Mouse (Mus musculus) limb, embryonic 13.5 days (tissue): ENCODE measurements around the gene Pop4. TPM values are rescaled to one million over a fixed set of nuclear protein-coding genes. Genes with fewer than 3 reads are reported as not detected.

ENCODE experiments used
- ATAC-seq: fragments of 200-750 bp; cut with Nextera tagmentation; 2 replicates; pipeline ENCODE4 v1.8.0; 2017; ENCODE audit warnings: low read depth, moderate number of reproducible peaks, moderate TSS enrichment; ENCODE audit not compliant: low FRiP score
- H3K27ac ChIP-seq: fragments of 300-500 bp; sonication (generic); 2 replicates; pipeline ENCODE4 v1.5.1; 2015; ENCODE audit warnings: inconsistent platforms, mild to moderate bottlenecking, moderate library complexity
- H3K27me3 ChIP-seq: fragments of 300-500 bp; sonication (generic); 2 replicates; pipeline ENCODE4 v1.6.1; 2015; ENCODE audit warnings: mild to moderate bottlenecking, inconsistent platforms
- H3K36me3 ChIP-seq: fragments of 300-500 bp; sonication (generic); 2 replicates; pipeline ENCODE4 v1.6.1; 2015; ENCODE audit warnings: inconsistent platforms, mild to moderate bottlenecking, moderate library complexity
- H3K4me1 ChIP-seq: fragments of 300-500 bp; sonication (generic); 2 replicates; pipeline ENCODE4 v1.6.1; 2015; ENCODE audit warnings: inconsistent platforms
- H3K4me2 ChIP-seq: fragments of 300-500 bp; sonication (generic); replicated peaks from 2 replicates; pipeline ENCODE4 v1.6.1; 2015; ENCODE audit warnings: inconsistent platforms, mild to moderate bottlenecking, moderate library complexity
- H3K4me3 ChIP-seq: fragments of 300-500 bp; sonication (generic); 2 replicates; pipeline ENCODE4 v1.5.1; 2015; ENCODE audit warnings: moderate library complexity, mild to moderate bottlenecking, inconsistent platforms
- H3K9ac ChIP-seq: fragments of 300-500 bp; sonication (generic); 2 replicates; pipeline ENCODE4 v1.6.1; 2015; ENCODE audit warnings: mild to moderate bottlenecking, inconsistent platforms
- H3K9me3 ChIP-seq: fragments of 300-500 bp; sonication (generic); 2 replicates; pipeline ENCODE4 v1.6.1; 2016; ENCODE audit warnings: inconsistent platforms
- WGBS: fragments of 180-500 bp; shearing (Covaris S2); methylation state at CpG from one replicate; pipeline ENCODE4 v1.1.7; 2015; 5-methylcytosine and 5-hydroxymethylcytosine counted together
- polyA plus RNA-seq: library from polyadenylated mRNA; unstranded; fragments of >200 nt; fragmentation: Nextera tagmentation; extraction: Ambion mirVana; gene quantifications from 2 replicates; pipeline ENCODE4 v1.2.1, GENCODE M21; 2015

Gene Pop4
- polyA plus RNA-seq, 1 experiment from 2014 or later: 67.0 TPM

- ATAC-seq: no peak
- H3K4me3 ChIP-seq: no peak overlapping the region
Observed at GRCm38 (mm10) chr7:38237140-38237539, 34.1 kb downstream of the Pop4 start.

GRCm38 (mm10) chr7:38236400-38237105 is 34.7 kb downstream of the Pop4 start:
- Histone ChIP-seq H3K4me2 (no peak overlapping the region), H3K27me3 (no peaks in the 10 kb centered on the region), H3K27ac (no peak overlapping the region), H3K9ac (no peak overlapping the region), H3K4me1 (no peaks in the 10 kb centered on the region), H3K9me3 (no peaks in the 10 kb centered on the region), H3K4me3 (no peak overlapping the region), H3K36me3 (no peaks in the 10 kb centered on the region)
- no peak for ATAC-seq
- 43% methylated on average over 11 of the region's 11 CpGs for WGBS

More at GRCm38 (mm10) chr7:38237140-38237539, 34.1 kb downstream of the Pop4 start:
- H3K9ac ChIP-seq: no peak overlapping the region
- H3K36me3 ChIP-seq: no peaks in the 10 kb centered on the region
- no peaks in the 10 kb centered on the region for H3K9me3 ChIP-seq
- H3K27ac ChIP-seq: no peak overlapping the region
- no peak overlapping the region for H3K4me2 ChIP-seq
- no peaks in the 10 kb centered on the region for H3K4me1 ChIP-seq
- no peaks in the 10 kb centered on the region for H3K27me3 ChIP-seq

DNA sequence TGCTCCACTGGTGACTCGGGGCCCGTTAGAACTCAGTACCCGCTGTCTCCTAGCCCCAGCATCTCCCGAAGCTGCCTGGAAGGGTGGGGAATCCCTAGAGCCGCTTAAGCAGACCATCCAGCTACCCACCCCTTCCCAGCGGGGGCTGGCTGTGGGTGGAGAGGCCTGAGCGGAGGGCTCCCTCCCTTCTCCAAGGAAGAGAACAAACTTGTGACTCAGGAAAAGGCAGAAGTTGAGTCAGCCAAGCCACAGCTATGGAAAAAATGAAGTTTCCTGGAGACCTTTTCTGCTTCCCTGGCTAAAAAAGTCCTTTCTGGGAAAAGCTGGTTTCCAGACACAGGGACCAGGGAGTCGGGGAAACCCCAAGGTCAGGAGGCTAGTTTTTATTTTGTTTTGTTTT is 40.9 kb downstream of the Pop4 start:
- peaks cover 23% of the 10 kb centered on the region for H3K27me3 ChIP-seq
- peaks cover 13% of the 10 kb centered on the region for H3K4me1 ChIP-seq
- no peak overlapping the region for H3K4me3 ChIP-seq
- no peak overlapping the region for H3K4me2 ChIP-seq
- ATAC-seq: no peak
- WGBS: 25% methylated on average over 8 of the region's 8 CpGs
- H3K36me3 ChIP-seq: no peaks in the 10 kb centered on the region
- no peak overlapping the region for H3K27ac ChIP-seq
- no peaks in the 10 kb centered on the region for H3K9me3 ChIP-seq
- H3K9ac ChIP-seq: no peak overlapping the region

GRCm38 (mm10) chr7:38228329-38228728 is 42.9 kb downstream of the Pop4 start:
- Histone ChIP-seq H3K4me1 (peaks cover 20% of the 10 kb centered on the region), H3K9ac (peak overlapping the region; percentile 61; the same call in 1 of the 2 replicates), H3K27me3 (peaks cover 23% of the 10 kb centered on the region), H3K27ac (no peak overlapping the region), H3K4me2 (peak overlapping the region; percentile 80), H3K9me3 (no peaks in the 10 kb centered on the region), H3K36me3 (no peaks in the 10 kb centered on the region), H3K4me3 (peak overlapping the region; percentile 63)
- 22% methylated on average over 8 of the region's 8 CpGs for WGBS
- ATAC-seq: no peak

DNA sequence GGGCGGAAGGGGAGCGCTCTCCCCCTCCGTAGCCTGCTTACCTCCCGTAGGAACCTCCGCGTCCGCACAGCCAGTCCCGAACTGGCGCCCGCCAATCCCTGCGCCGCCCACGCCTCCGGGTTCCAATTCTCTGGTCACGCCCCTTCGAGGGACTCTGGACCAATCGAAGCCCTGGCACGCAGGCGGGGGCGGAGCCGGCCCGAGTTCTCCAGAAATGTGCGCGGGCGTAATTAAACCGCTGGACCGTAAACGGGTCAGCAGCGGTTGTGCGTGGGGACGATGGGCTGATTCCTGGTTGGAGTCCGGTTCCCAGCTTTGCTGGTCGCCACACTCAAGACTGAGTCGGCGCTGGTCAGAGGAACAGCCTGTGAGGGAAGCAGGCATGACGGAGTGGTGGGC is 43.3 kb downstream of the Pop4 start, which contains the start of gene Plekhf1:
Plekhf1 (minus strand) TSS at position 117 of the 399 bp plus-strand sequence.
- Histone ChIP-seq H3K9ac (peak within 1 kb of the TSS; percentile 67), H3K36me3 (no peaks in the 10 kb centered on the region), H3K9me3 (no peaks in the 10 kb centered on the region), H3K27ac (peak within 1 kb of the TSS; percentile 70), H3K4me3 (peak within 1 kb of the TSS; percentile 63), H3K4me1 (peaks cover 20% of the 10 kb centered on the region), H3K4me2 (peak within 1 kb of the TSS; percentile 80), H3K27me3 (peaks cover 23% of the 10 kb centered on the region)
- 0% methylated on average over 35 of the region's 36 CpGs for WGBS
- ATAC-seq: peak; percentile 94

- H3K4me3 ChIP-seq: peak overlapping the region; percentile 63
- no peaks in the 10 kb centered on the region for H3K9me3 ChIP-seq
- H3K27me3 ChIP-seq: peaks cover 23% of the 10 kb centered on the region
- peak; percentile 54 for ATAC-seq
- H3K27ac ChIP-seq: peak overlapping the region; percentile 70
- peak overlapping the region; percentile 80 for H3K4me2 ChIP-seq
- H3K36me3 ChIP-seq: no peaks in the 10 kb centered on the region
- under 1% methylated on average over 25 of the region's 25 CpGs for WGBS
- peaks cover 20% of the 10 kb centered on the region for H3K4me1 ChIP-seq
- H3K9ac ChIP-seq: peak overlapping the region; percentile 67
Observed at GRCm38 (mm10) chr7:38227181-38227899, 43.9 kb downstream of the Pop4 start.

DNA sequence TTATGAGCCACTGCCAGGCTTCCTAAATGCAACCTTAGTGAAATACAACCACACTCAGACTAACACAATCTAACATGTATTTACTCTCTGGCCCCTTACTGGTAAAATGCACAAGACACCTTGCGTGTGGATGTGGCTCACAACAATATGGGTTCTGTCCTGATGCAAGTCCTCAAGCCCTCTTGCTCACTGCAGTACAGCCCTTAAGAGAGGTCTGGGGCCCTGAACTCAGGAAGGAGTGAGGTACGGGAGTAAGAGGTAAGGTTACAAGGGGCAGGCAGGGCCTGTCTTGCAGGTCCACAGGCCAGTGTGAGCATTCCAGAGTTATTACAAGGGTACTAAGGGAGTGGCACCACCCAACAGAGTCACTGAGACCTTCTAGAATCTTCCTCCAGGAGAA is 45.0 kb downstream of the Pop4 start:
- Histone ChIP-seq H3K27me3 (peaks cover 23% of the 10 kb centered on the region), H3K36me3 (peaks cover 4% of the 10 kb centered on the region; the same call in 1 of the 2 replicates), H3K9me3 (no peaks in the 10 kb centered on the region), H3K4me1 (peaks cover 20% of the 10 kb centered on the region), H3K27ac (no peak overlapping the region), H3K4me3 (no peak overlapping the region), H3K9ac (no peak overlapping the region), H3K4me2 (peak overlapping the region; percentile 80)
- no peak for ATAC-seq
- WGBS: 77% methylated on average over 2 of the region's 2 CpGs

DNA sequence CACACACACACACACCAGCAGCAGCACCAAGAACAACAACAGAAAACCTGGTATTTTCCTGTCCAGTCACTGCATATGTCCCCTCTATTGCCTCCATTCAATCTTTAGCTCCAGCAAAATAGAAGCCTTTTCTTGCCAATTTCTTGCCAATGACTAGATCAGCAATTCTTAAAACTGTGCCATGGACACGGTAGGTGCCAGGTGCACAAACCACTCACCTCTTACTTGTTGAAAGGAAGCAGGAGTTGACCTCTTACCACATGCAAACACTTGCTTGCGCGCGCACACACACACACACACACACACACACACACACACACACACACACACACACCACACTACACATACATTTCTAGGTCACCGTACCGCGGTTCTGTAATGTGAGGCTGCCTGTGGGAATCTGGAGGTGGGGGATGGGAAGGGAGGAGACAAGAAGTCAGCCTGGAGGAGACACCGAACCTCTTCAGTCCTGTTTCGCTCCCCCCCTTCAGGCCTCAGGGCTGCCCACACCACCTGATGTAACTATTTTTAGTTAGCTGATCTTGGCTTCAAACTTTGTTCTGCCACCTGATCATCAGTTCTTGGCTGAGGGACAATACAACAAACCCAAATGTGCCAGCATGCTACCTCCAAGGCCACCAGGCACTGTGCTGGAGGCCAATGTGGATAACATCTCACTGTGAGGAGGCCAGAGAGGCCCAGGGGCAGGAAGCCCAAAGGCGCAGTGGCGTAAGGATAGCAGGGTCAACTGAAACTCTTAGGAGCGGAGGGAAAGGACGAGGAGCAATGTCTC is 46.5 kb downstream of the Pop4 start:
- ATAC-seq: no peak
- no peak overlapping the region for H3K4me2 ChIP-seq
- 80% methylated on average over 13 of the region's 13 CpGs for WGBS

DNA sequence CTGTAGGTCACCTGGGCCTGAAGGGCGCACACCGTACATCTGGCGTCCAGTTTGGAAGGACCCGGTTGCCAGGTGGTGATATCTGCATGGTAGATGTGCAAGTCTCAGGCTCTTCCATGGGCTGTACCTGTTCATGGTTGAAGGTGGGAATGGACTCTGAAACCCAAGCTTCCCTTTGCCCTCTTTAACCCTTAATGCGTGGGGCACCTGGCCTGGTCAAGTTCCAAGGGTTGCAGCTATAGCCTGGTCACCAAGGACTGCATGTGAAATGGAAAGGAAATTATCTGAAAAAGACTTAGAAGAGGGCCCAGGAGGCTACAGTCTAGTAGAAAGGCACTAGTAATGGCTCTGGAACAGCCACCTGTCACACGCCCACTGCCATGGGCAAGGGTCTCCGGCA is 50.4 kb downstream of the Pop4 start:
- H3K36me3 ChIP-seq: peaks cover 24% of the 10 kb centered on the region
- H3K9me3 ChIP-seq: no peaks in the 10 kb centered on the region
- 97% methylated on average over 7 of the region's 7 CpGs for WGBS
- no peak overlapping the region for H3K9ac ChIP-seq
- H3K27ac ChIP-seq: no peak overlapping the region
- H3K27me3 ChIP-seq: no peaks in the 10 kb centered on the region
- ATAC-seq: no peak
- no peak overlapping the region for H3K4me2 ChIP-seq
- no peak overlapping the region for H3K4me3 ChIP-seq
- H3K4me1 ChIP-seq: peaks cover 7% of the 10 kb centered on the region

More for the DNA sequence above, 46.5 kb downstream of the Pop4 start:
- Histone ChIP-seq H3K9ac (0 out of 2 replicates have a peak overlapping the region, but pooled peaks have one; percentile 13), H3K27me3 (peaks cover 13% of the 10 kb centered on the region), H3K9me3 (no peaks in the 10 kb centered on the region), H3K36me3 (peaks cover 17% of the 10 kb centered on the region), H3K4me3 (no peak overlapping the region), H3K4me1 (peaks cover 20% of the 10 kb centered on the region), H3K27ac (no peak overlapping the region)

GRCm38 (mm10) chr7:38219526-38219925 is 51.7 kb downstream of the Pop4 start:
- Histone ChIP-seq H3K36me3 (peaks cover 24% of the 10 kb centered on the region), H3K9me3 (no peaks in the 10 kb centered on the region), H3K27ac (no peak overlapping the region), H3K4me3 (no peak overlapping the region), H3K9ac (no peak overlapping the region), H3K27me3 (no peaks in the 10 kb centered on the region), H3K4me2 (no peak overlapping the region), H3K4me1 (0 out of 2 replicates have a peak, but pooled peaks cover under 1% of the 10 kb centered on the region)
- ATAC-seq: no peak
- 86% methylated on average over 4 of the region's 4 CpGs for WGBS

DNA sequence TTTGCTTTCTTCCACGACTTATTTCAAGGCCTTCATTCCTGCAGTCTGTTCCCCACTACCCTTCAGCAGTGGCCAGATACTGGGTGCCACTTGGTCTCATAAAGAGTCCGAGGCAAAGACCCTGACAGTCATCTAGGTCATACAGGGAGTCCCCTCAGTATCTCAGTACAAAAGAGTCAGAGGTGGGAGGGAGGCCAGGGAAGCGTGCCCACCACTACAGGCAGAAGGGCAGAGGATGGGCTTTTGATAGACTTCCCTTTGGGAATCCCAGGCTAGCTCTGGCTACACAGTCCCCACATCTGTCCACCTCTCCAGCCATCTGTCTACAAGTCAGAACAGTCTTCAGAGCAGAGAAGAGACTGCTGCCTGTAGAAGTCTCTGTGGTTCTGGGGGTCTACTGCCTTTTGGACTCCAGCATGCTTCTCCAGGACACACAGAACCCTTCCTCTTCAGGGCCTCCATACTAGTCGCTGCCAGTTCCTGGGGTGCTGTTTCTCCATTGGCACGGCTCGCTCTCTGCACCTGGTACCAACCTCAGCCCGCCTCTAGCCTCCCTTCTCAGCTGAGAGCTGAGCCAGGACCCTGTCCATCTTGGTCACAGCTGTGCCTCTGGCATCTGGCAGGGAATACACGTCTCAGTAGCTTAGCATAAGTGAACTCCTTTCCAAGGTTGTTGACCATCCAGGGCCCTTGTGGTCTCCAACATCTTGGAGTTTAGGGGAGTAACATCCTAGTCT is 52.4 kb downstream of the Pop4 start:
- no peaks in the 10 kb centered on the region for H3K9me3 ChIP-seq
- 80% methylated on average over 8 of the region's 8 CpGs for WGBS
- H3K9ac ChIP-seq: no peak overlapping the region
- no peak overlapping the region for H3K4me3 ChIP-seq
- ATAC-seq: no peak
- peaks cover 24% of the 10 kb centered on the region for H3K36me3 ChIP-seq
- no peak overlapping the region for H3K27ac ChIP-seq
- no peaks in the 10 kb centered on the region for H3K4me1 ChIP-seq
- no peaks in the 10 kb centered on the region for H3K27me3 ChIP-seq
- H3K4me2 ChIP-seq: no peak overlapping the region
